Mouse (Mus musculus): ENCODE measurements around the gene Ccdc162. TPM values are rescaled to one million over a fixed set of nuclear protein-coding genes. Genes with fewer than 3 reads are reported as not detected.

Ccdc162 gene
- polyA plus RNA-seq, 1 experiment from 2014 or later, result 2.9 TPM

DNA sequence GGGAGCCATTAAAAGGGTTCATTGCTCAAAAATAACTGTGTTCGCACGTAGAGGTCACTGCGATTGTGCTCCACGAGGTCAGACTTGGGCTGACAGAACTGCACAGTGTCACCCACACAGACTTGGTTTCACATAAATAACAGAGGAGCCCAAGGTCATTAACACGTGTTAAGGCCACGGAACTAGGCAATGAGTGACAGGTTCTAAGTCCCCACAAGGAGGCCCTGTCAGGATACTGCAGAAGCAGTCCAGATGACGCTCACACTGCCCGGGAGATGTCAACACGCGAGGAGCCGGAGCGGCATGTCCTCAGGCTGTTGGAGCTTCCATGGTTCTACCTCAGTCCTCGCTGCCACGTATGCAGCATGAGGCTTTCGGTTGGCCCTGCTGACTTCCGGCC lies 20.8 kb upstream of the Ccdc162 start:
- WGBS, result 91% methylated on average over 16 of the region's 16 CpGs
- Histone ChIP-seq H3K27me3 (no peaks in the 10 kb centered on the region), H3K36me3 (peaks cover 15% of the 10 kb centered on the region; the same call in 1 of the 2 replicates), H3K9ac (no peak overlapping the region), H3K4me3 (replicated peaks) (no peak overlapping the region), H3K9me3 (replicated peaks) (no peaks in the 10 kb centered on the region), H3K27ac (replicated peaks) (no peak overlapping the region), H3K4me2 (replicated peaks) (no peak overlapping the region), H3K4me1 (no peaks in the 10 kb centered on the region)
- no peak for ATAC-seq (ENCODE audit: insufficient number of reproducible peaks, low FRiP score, low TSS enrichment, low read depth)

DNA sequence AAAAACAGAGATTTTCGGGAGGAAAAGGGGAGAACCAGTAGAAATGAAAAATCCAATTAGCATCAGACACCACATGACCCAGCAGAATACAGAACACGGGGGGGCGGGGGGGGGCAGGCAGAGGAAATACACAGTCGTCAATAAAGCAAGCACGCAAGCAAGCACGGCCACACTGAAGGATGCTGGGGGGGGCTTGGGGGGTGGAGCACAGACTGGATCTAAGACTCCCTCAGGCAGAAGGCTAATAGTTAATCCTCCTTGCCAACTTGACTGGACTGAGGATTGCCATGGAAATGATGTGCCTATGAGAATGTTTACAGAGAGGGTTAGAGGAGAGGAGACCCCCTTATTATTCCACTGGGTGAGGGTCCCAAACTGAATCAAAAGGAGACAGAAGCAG lies 19.0 kb upstream of the Ccdc162 start:
- H3K27ac ChIP-seq (replicated peaks), result no peak overlapping the region
- H3K4me3 ChIP-seq (replicated peaks), result no peak overlapping the region
- no peak overlapping the region for H3K9ac ChIP-seq
- 71% methylated on average over 6 of the region's 6 CpGs for WGBS
- no peaks in the 10 kb centered on the region for H3K9me3 ChIP-seq (replicated peaks)
- H3K4me2 ChIP-seq (replicated peaks), result no peak overlapping the region
- no peaks in the 10 kb centered on the region for H3K27me3 ChIP-seq
- peaks cover 15% of the 10 kb centered on the region; the same call in 1 of the 2 replicates for H3K36me3 ChIP-seq
- no peaks in the 10 kb centered on the region for H3K4me1 ChIP-seq
- no peak for ATAC-seq (ENCODE audit: insufficient number of reproducible peaks, low FRiP score, low TSS enrichment, low read depth)

DNA sequence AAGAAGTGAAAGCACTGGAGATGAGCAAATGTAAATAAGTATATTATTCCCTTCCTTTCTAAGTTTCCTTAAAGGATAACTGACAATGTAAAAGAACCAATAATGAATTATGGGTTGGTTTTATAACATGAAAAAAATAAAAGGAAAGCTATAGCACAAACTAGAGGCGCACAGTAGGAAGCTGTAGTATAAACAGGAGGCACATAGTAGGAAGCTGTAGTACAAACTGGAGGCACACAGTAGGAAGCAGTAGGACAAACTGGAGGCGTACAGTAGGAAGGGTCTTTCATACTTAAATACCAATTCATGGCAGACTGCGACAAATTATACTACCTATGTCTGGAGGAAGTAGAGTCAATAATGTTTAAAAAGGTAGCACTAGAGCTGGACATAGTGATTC lies 16.8 kb upstream of the Ccdc162 start:
- peaks cover 20% of the 10 kb centered on the region for H3K36me3 ChIP-seq
- no peak for ATAC-seq (ENCODE audit: insufficient number of reproducible peaks, low FRiP score, low TSS enrichment, low read depth)
- no peaks in the 10 kb centered on the region for H3K27me3 ChIP-seq
- no peak overlapping the region for H3K4me3 ChIP-seq (replicated peaks)
- no peaks in the 10 kb centered on the region for H3K4me1 ChIP-seq
- no peaks in the 10 kb centered on the region for H3K9me3 ChIP-seq (replicated peaks)
- no peak overlapping the region for H3K9ac ChIP-seq
- no peak overlapping the region for H3K27ac ChIP-seq (replicated peaks)
- no peak overlapping the region for H3K4me2 ChIP-seq (replicated peaks)
- 98% methylated on average over 3 of the region's 3 CpGs for WGBS

DNA sequence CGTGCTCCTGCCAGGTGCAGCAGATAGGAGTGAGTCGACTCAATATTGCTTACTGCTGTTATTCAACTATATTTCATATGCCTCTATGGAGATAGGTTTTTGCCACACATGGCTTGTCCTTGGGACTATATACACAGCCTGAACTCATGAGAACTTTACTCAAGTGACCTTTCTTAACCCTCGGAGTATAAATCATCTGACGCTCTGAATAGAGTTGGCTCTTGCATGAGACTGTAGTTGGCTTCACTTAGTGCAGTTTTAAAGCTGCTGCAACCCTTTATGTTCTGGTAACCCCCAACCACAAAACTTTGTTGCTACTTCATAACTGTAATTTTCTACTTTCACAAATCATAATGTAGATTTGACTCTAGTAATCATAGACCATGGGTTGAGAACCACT lies 15.5 kb upstream of the Ccdc162 start:
- 85% methylated on average over 4 of the region's 4 CpGs for WGBS
- no peak overlapping the region for H3K4me3 ChIP-seq (replicated peaks)
- H3K27me3 ChIP-seq, result no peaks in the 10 kb centered on the region
- no peak overlapping the region for H3K27ac ChIP-seq (replicated peaks)
- ATAC-seq (ENCODE audit: insufficient number of reproducible peaks, low FRiP score, low TSS enrichment, low read depth), result peak; percentile 57; the same call in 1 of the 2 replicates
- no peak overlapping the region for H3K4me2 ChIP-seq (replicated peaks)
- peaks cover 15% of the 10 kb centered on the region for H3K36me3 ChIP-seq
- no peaks in the 10 kb centered on the region for H3K9me3 ChIP-seq (replicated peaks)
- H3K4me1 ChIP-seq, result no peaks in the 10 kb centered on the region
- H3K9ac ChIP-seq, result no peak overlapping the region

DNA sequence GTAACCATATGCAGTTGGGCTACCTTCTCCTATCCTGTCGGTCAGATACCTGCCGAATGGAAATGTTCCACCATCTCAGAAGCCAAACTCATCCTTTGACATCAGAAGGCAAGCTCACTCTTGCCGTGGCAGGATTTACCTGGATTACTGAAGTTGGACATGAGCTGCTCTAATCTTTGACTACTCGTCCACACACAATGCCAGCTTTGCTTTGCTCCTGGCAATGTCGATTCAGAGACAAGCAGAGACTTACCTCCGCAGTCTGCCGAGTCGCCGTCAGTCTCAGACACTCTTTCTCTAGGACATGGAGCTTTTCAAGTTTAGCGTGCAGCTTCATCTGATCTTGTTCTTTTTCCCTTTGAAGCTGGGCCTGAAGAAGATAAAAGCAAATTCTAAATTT lies 14.3 kb upstream of the Ccdc162 start:
- peaks cover 10% of the 10 kb centered on the region for H3K36me3 ChIP-seq
- H3K9ac ChIP-seq, result no peak overlapping the region
- no peaks in the 10 kb centered on the region for H3K9me3 ChIP-seq (replicated peaks)
- H3K4me2 ChIP-seq (replicated peaks), result no peak overlapping the region
- H3K4me1 ChIP-seq, result no peaks in the 10 kb centered on the region
- H3K4me3 ChIP-seq (replicated peaks), result no peak overlapping the region
- H3K27ac ChIP-seq (replicated peaks), result no peak overlapping the region
- H3K27me3 ChIP-seq, result no peaks in the 10 kb centered on the region
- ATAC-seq (ENCODE audit: insufficient number of reproducible peaks, low FRiP score, low TSS enrichment, low read depth), result no peak
- 67% methylated on average over 10 of the region's 10 CpGs for WGBS

DNA sequence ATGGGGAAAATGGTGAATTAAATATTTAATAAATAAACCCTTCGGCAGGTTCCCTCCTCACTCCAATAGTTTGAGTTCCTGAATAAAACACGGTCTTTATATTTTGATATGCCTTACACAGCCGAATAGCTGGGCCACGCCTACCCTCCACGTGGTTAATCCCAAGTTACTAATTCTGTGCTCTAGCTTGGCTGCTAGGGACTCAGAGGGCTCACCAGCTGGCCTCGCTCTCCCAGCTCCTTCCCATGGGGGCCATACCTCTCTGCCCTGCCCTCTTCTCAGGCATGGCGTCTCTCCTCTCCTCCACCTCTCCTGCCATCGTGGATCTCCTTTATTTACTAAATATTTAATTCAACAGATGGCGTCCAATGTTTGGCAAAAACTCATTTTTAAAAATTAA lies 9.8 kb upstream of the Ccdc162 start:
- Histone ChIP-seq H3K27me3 (no peaks in the 10 kb centered on the region), H3K4me3 (replicated peaks) (no peak overlapping the region), H3K4me1 (no peaks in the 10 kb centered on the region), H3K27ac (replicated peaks) (no peak overlapping the region), H3K9ac (no peak overlapping the region), H3K9me3 (replicated peaks) (no peaks in the 10 kb centered on the region), H3K4me2 (replicated peaks) (no peak overlapping the region), H3K36me3 (peaks cover 10% of the 10 kb centered on the region)
- ATAC-seq (ENCODE audit: insufficient number of reproducible peaks, low FRiP score, low TSS enrichment, low read depth), result no peak
- WGBS, result 80% methylated on average over 9 of the region's 9 CpGs

DNA sequence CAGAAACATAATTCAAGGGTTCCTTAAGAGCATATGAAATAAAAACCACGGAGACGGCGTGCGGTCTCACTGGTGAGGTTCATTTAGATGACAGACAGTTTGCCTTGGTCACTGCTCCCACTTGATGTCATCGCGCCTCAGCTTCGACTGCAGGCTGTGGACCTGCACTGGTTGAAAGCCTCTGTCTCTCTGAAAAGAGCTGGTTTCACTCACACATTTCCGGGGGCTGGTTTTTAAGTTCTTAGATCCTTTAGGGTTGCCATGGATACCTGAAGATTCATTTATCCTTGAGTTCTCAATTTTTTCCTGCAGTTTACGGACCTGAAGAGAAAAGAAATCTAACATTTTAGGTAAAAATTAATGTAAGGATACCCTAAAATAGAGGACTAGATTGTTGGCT lies 3.2 kb upstream of the Ccdc162 start:
- 81% methylated on average over 9 of the region's 9 CpGs for WGBS
- Histone ChIP-seq H3K27ac (replicated peaks) (no peak overlapping the region), H3K4me1 (no peaks in the 10 kb centered on the region; the same call in 1 of the 2 replicates), H3K9me3 (replicated peaks) (no peaks in the 10 kb centered on the region), H3K36me3 (no peaks in the 10 kb centered on the region; the same call in 1 of the 2 replicates), H3K4me3 (replicated peaks) (no peak overlapping the region), H3K27me3 (no peaks in the 10 kb centered on the region), H3K9ac (no peak overlapping the region), H3K4me2 (replicated peaks) (no peak overlapping the region)
- ATAC-seq (ENCODE audit: insufficient number of reproducible peaks, low FRiP score, low TSS enrichment, low read depth), result no peak

DNA sequence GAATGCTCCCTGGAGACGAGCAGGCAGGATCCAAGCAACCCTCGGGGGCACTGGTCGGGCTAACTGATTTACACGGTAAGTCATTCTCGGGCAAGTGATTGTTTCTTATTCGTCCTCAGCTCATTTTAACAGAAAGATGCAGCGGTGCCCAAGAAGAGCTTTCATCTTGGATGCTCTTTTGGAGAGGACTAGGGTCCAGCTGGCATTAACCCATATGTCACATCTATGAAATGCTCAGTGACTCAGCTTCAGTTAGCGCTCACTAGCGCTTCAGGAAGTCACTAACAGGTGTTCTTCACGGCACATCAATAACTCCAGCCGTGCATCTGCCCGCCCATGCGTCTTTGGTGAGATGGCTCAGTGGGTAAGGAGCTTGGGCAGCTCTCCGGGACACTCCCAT lies 877 bp downstream of the Ccdc162 start:
- no peaks in the 10 kb centered on the region for H3K9me3 ChIP-seq (replicated peaks)
- H3K27ac ChIP-seq (replicated peaks), result no peak overlapping the region
- H3K4me2 ChIP-seq (replicated peaks), result 0 out of 2 replicates have a peak overlapping the region, but pooled peaks have one; percentile 10
- no peaks in the 10 kb centered on the region for H3K27me3 ChIP-seq
- H3K9ac ChIP-seq, result no peak overlapping the region
- no peaks in the 10 kb centered on the region; the same call in 1 of the 2 replicates for H3K36me3 ChIP-seq
- no peaks in the 10 kb centered on the region; the same call in 1 of the 2 replicates for H3K4me1 ChIP-seq
- 74% methylated on average over 14 of the region's 14 CpGs for WGBS
- no peak for ATAC-seq (ENCODE audit: insufficient number of reproducible peaks, low FRiP score, low TSS enrichment, low read depth)
- no peak overlapping the region for H3K4me3 ChIP-seq (replicated peaks)

DNA sequence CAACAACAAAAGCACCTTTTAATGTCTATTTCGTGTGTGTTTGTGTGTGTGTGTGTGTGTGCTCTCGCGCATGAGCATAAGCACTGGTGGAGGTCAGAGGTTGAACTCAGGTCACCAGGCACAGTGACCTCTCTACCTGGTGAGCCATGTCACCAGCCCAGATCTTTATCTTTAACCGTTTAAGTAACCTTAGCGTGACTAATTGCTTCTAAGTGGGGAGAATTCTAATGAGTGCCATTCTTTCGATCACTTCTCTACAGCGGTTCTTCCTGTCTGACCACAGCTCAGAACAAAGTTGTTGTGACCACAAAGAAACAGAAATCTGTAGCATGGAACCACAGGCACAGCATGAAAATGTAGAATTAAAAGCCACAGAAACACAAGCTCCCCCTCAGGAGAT lies 5.0 kb downstream of the Ccdc162 start:
- H3K4me3 ChIP-seq (replicated peaks), result no peak overlapping the region
- 29% methylated on average over 7 of the region's 7 CpGs for WGBS
- ATAC-seq (ENCODE audit: insufficient number of reproducible peaks, low FRiP score, low TSS enrichment, low read depth), result no peak
- H3K36me3 ChIP-seq, result no peaks in the 10 kb centered on the region
- H3K27me3 ChIP-seq, result no peaks in the 10 kb centered on the region
- no peak overlapping the region for H3K27ac ChIP-seq (replicated peaks)
- H3K4me2 ChIP-seq (replicated peaks), result no peak overlapping the region
- H3K9me3 ChIP-seq (replicated peaks), result no peaks in the 10 kb centered on the region
- H3K4me1 ChIP-seq, result no peaks in the 10 kb centered on the region
- no peak overlapping the region for H3K9ac ChIP-seq

DNA sequence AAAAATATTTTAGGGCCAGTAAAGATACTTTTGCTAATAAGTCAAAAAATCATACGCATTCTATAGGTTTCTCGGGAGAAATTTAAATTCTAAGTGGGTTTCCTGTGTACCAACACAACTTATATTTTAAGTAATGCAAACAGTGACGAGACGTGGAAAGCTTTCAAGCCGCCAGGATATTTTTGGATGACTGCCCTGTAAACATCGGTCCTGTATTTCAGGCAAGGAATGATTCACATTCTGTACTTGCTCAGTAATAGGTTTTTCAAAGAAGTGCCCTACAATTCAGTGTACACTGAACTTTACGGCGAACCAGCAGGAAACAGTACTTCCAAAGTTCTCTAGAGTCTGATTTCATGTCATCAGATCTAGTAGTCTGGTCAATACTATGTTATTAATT lies 5.7 kb downstream of the Ccdc162 start:
- H3K36me3 ChIP-seq, result no peaks in the 10 kb centered on the region
- no peaks in the 10 kb centered on the region for H3K9me3 ChIP-seq (replicated peaks)
- no peak overlapping the region for H3K4me3 ChIP-seq (replicated peaks)
- 67% methylated on average over 8 of the region's 8 CpGs for WGBS
- H3K9ac ChIP-seq, result no peak overlapping the region
- no peaks in the 10 kb centered on the region for H3K4me1 ChIP-seq
- no peak overlapping the region for H3K27ac ChIP-seq (replicated peaks)
- no peak for ATAC-seq (ENCODE audit: insufficient number of reproducible peaks, low FRiP score, low TSS enrichment, low read depth)
- no peaks in the 10 kb centered on the region for H3K27me3 ChIP-seq
- no peak overlapping the region for H3K4me2 ChIP-seq (replicated peaks)

DNA sequence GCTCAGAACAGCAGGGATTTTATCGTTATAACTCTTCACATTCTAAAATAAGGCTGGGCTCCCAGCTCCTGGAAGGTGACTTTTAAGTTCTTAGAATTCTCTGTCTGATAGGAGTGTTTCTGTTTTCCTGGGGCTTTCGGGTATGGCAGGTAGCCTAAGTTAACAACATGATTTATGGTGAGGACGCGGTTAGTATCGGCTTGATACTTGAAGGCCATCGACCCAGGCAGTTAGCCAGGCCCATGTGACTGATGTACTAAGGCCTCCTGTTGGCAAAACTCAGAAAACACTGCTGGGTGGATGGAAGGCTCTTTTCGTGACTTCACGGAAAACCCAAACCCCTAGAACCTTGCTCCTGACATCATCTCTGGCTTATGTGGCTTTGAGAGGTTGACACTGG lies 7.1 kb downstream of the Ccdc162 start:
- Histone ChIP-seq H3K4me2 (replicated peaks) (no peak overlapping the region), H3K36me3 (no peaks in the 10 kb centered on the region), H3K9me3 (replicated peaks) (no peaks in the 10 kb centered on the region), H3K4me1 (no peaks in the 10 kb centered on the region), H3K27ac (replicated peaks) (no peak overlapping the region), H3K27me3 (no peaks in the 10 kb centered on the region), H3K4me3 (replicated peaks) (no peak overlapping the region), H3K9ac (no peak overlapping the region)
- WGBS, result 90% methylated on average over 8 of the region's 8 CpGs
- no peak for ATAC-seq (ENCODE audit: insufficient number of reproducible peaks, low FRiP score, low TSS enrichment, low read depth)

DNA sequence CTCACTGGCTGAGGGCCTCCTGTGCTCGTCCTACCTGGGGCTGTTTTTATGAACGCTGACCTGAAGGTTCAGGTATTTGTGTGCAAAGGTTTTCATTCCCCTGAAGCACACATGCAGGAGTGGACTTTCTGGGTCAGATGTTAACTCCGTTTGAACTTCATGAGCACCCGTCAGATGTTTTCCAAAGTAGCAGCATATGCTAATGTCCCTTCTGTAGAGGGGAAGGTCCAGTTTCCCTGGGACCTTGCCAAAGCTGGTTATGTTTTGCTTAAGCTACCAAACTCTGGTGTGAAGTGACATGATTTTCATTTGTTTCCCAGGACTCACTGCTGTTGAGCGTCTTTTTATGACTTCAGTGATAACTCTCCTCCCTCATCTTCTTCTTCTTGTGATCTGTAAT lies 16.8 kb downstream of the Ccdc162 start:
- H3K36me3 ChIP-seq, result no peaks in the 10 kb centered on the region
- no peak overlapping the region for H3K9ac ChIP-seq
- no peaks in the 10 kb centered on the region for H3K9me3 ChIP-seq (replicated peaks)
- H3K27me3 ChIP-seq, result no peaks in the 10 kb centered on the region
- no peak for ATAC-seq (ENCODE audit: insufficient number of reproducible peaks, low FRiP score, low TSS enrichment, low read depth)
- WGBS, result 78% methylated on average over 5 of the region's 5 CpGs
- H3K27ac ChIP-seq (replicated peaks), result no peak overlapping the region
- H3K4me3 ChIP-seq (replicated peaks), result no peak overlapping the region
- no peak overlapping the region for H3K4me2 ChIP-seq (replicated peaks)
- peaks cover 3% of the 10 kb centered on the region; the same call in 1 of the 2 replicates for H3K4me1 ChIP-seq
